Mouse (Mus musculus): ENCODE data around the gene Gm42421. TPM values are rescaled to one million over a fixed set of nuclear protein-coding genes. Genes with fewer than 3 reads are reported as not detected.

The Gm42421 gene
- polyA plus RNA-seq, 1 experiment = 3.4 TPM

DNA sequence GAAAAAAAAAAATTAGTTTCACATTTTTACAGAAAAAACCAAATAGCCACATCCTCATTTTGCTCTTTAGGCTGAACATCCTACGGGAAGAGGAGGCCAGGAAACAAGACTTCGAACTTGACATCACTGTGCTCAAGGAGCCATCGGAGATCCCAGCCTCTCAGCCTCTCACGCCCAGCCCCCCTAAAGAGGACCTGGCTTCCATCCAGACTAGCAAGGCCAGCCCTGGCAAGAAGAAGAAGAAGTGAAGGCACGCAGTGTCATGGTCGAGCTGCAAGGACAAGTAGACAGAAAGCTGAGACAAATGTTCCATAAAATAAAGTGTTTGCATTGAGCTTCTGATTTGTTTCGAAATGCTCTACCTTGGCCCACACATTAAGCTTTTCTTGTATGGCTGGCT lies 57.4 kb downstream of the Gm42421 start:
- H3K4me3 ChIP-seq (replicated peaks; ENCODE audit: insufficient read depth, low read depth, low read length) = no peak overlapping the region
- H3K27ac ChIP-seq (ENCODE audit: insufficient read depth, low read length) = no peak overlapping the region
- H3K4me1 ChIP-seq (ENCODE audit: control insufficient read depth, insufficient read depth, low read length) = peaks cover 5% of the 10 kb centered on the region; the same call in 1 of the 2 replicates
- WGBS = 43% methylated on average over 7 of the region's 7 CpGs
- TF ChIP-seq POLR2A (IDR thresholded peaks at IDR 0.05; ENCODE audit: borderline replicate concordance, insufficient read depth, low read length) = no peak
- TF ChIP-seq CTCF (IDR thresholded peaks at IDR 0.05; ENCODE audit: borderline replicate concordance, insufficient read depth, low read depth, low read length) = no peak
- H3K27me3 ChIP-seq (ENCODE audit: control insufficient read depth, insufficient read depth, low read length) = no peaks in the 10 kb centered on the region
- no peak for DNase-seq

Other genes with a start within 250 kb of the Gm42421 start
- gene Usp42, start 195.9 kb upstream of the Gm42421 start, polyA plus RNA-seq (2012; rRNA removed) = 12.9 and 13.9 TPM in 2 replicates
- 40.5 and 40.9 TPM in 2 replicates for gene Eif2ak1, start 110.4 kb upstream of the Gm42421 start, polyA plus RNA-seq (2012; rRNA removed)
- 0.29 and 0.44 TPM in 2 replicates for gene Ankrd61, start 30.5 kb upstream of the Gm42421 start, polyA plus RNA-seq (2012; rRNA removed)
- 50.2 and 55.4 TPM in 2 replicates for gene Aimp2, start 18.3 kb upstream of the Gm42421 start, polyA plus RNA-seq (2012; rRNA removed)
- gene Pms2, start 18.2 kb upstream of the Gm42421 start, polyA plus RNA-seq (2012; rRNA removed) = 17.2 and 18.5 TPM in 2 replicates
- 11.7 and 12.9 TPM in 2 replicates for gene Rsph10b, start 4.9 kb downstream of the Gm42421 start, polyA plus RNA-seq (2012; rRNA removed)
- 42.6 and 45.6 TPM in 2 replicates for gene Ccz1, start 86.7 kb downstream of the Gm42421 start, polyA plus RNA-seq (2012; rRNA removed)
- gene Ocm, start 98.5 kb downstream of the Gm42421 start, polyA plus RNA-seq (2012; rRNA removed) = not detected in 2 replicates
- gene Lmtk2, start 172.3 kb downstream of the Gm42421 start, polyA plus RNA-seq (2012; rRNA removed) = 37.9 and 38.8 TPM in 2 replicates

All from cerebellum, adult 2 months (tissue).